Mouse (Mus musculus): ENCODE results near the gene Kcnq5.

Gene Kcnq5

GRCm38 (mm10) chr1:21961251-21962082 lies at the start of gene Kcnq5:
TSS of gene Kcnq5 (minus strand) at chr1:21961942.
- peak; percentile 76 for DNase-seq (ENCODE audit: low read depth, low spot score)

GRCm38 (mm10) chr1:21979755-21980154 lies 18.0 kb upstream of the Kcnq5 start:
- DNase-seq (ENCODE audit: low read depth, low spot score), result no peak

GRCm38 (mm10) chr1:21979292-21979691 lies 17.6 kb upstream of the Kcnq5 start:
- DNase-seq (ENCODE audit: low read depth, low spot score), result no peak

GRCm38 (mm10) chr1:21974040-21974439 lies 12.3 kb upstream of the Kcnq5 start:
- no peak for DNase-seq (ENCODE audit: low read depth, low spot score)

GRCm38 (mm10) chr1:21967139-21967538 lies 5.4 kb upstream of the Kcnq5 start:
- no peak for DNase-seq (ENCODE audit: low read depth, low spot score)

- no peak for DNase-seq (ENCODE audit: low read depth, low spot score)
Observed at GRCm38 (mm10) chr1:21962896-21963864, 1.4 kb upstream of the Kcnq5 start.

- peak; percentile 26 for DNase-seq (ENCODE audit: low read depth, low spot score)
Observed at GRCm38 (mm10) chr1:21962083-21962471, 335 bp upstream of the Kcnq5 start.

- DNase-seq (ENCODE audit: low read depth, low spot score), result peak; percentile 48
Observed at GRCm38 (mm10) chr1:21960421-21961250, 1.1 kb downstream of the Kcnq5 start.

GRCm38 (mm10) chr1:21959648-21960285 lies 2.0 kb downstream of the Kcnq5 start:
- no peak for DNase-seq (ENCODE audit: low read depth, low spot score)

GRCm38 (mm10) chr1:21958013-21958412 lies 3.7 kb downstream of the Kcnq5 start:
- no peak for DNase-seq (ENCODE audit: low read depth, low spot score)

- no peak for DNase-seq (ENCODE audit: low read depth, low spot score)
Observed at GRCm38 (mm10) chr1:21940831-21941230, 20.9 kb downstream of the Kcnq5 start.

GRCm38 (mm10) chr1:21927182-21927581 lies 34.6 kb downstream of the Kcnq5 start:
- DNase-seq (ENCODE audit: low read depth, low spot score), result no peak

- no peak for DNase-seq (ENCODE audit: low read depth, low spot score)
Observed at GRCm38 (mm10) chr1:21923293-21923642, 38.5 kb downstream of the Kcnq5 start.

GRCm38 (mm10) chr1:21922578-21923292 lies 39.0 kb downstream of the Kcnq5 start:
- DNase-seq (ENCODE audit: low read depth, low spot score), result no peak

GRCm38 (mm10) chr1:21919276-21919675 lies 42.5 kb downstream of the Kcnq5 start:
- peak; percentile 47 for DNase-seq (ENCODE audit: low read depth, low spot score)

- DNase-seq (ENCODE audit: low read depth, low spot score), result no peak
Observed at GRCm38 (mm10) chr1:21896067-21896719, 65.5 kb downstream of the Kcnq5 start.

- DNase-seq (ENCODE audit: low read depth, low spot score), result no peak
Observed at GRCm38 (mm10) chr1:21883747-21884146, 78.0 kb downstream of the Kcnq5 start.

- no peak for DNase-seq (ENCODE audit: low read depth, low spot score)
Observed at GRCm38 (mm10) chr1:21870889-21871288, 90.9 kb downstream of the Kcnq5 start.

- no peak for DNase-seq (ENCODE audit: low read depth, low spot score)
Observed at GRCm38 (mm10) chr1:21868484-21868883, 93.3 kb downstream of the Kcnq5 start.

GRCm38 (mm10) chr1:21856399-21856798 lies 105.3 kb downstream of the Kcnq5 start:
- DNase-seq (ENCODE audit: low read depth, low spot score), result no peak
